Mouse (Mus musculus) CH12.LX (cell line): Measurements from ENCODE around the gene Foxr1.

ENCODE experiments used
- CHD1 ChIP-seq: IDR thresholded peaks from 2 replicates; pipeline ENCODE4 v1.6.1; 2012; ENCODE audit warnings: low read depth, low read length, improper control_type of control experiment, inconsistent platforms
- CTCF ChIP-seq, 2 experiments: IDR thresholded peaks in 1 of 2; conservative IDR thresholded peaks in 1 of 2; 2 replicates each; pipeline ENCODE4 v1.5.1; 2011 to 2012; ENCODE audit warnings: low read depth in 2 of 2, low read length in 2 of 2, improper control_type of control experiment in 1 of 2, inconsistent platforms in 1 of 2, mild to moderate bottlenecking in 1 of 2, moderate library complexity in 1 of 2
- ELF1 ChIP-seq: IDR thresholded peaks from 2 replicates; pipeline ENCODE4 v1.6.1; 2014; ENCODE audit warnings: low read depth, mild to moderate bottlenecking, inconsistent platforms, low read length, improper control_type of control experiment
- EP300 ChIP-seq: IDR thresholded peaks from 2 replicates; pipeline ENCODE4 v1.6.1; 2011; ENCODE audit warnings: low read length, improper control_type of control experiment
- GABPA ChIP-seq: IDR thresholded peaks from 2 replicates; pipeline ENCODE4 v1.6.1; 2012; ENCODE audit warnings: low read depth, low read length, improper control_type of control experiment, inconsistent platforms; ENCODE audit not compliant: insufficient replicate concordance
- MXI1 ChIP-seq: IDR thresholded peaks from 2 replicates; pipeline ENCODE4 v1.6.1; 2011; ENCODE audit warnings: mild to moderate bottlenecking, low read depth, low read length, improper control_type of control experiment
- MYC ChIP-seq: IDR thresholded peaks from 2 replicates; pipeline ENCODE4 v1.6.1; 2011; ENCODE audit warnings: low read depth, mild to moderate bottlenecking, improper control_type of control experiment, low read length
- NELFE ChIP-seq: IDR thresholded peaks from 2 replicates; pipeline ENCODE4 v1.6.1; 2011; ENCODE audit warnings: low read depth, low read length, improper control_type of control experiment
- PAX5 ChIP-seq: IDR thresholded peaks from 2 replicates; pipeline ENCODE4 v1.6.1; 2012; ENCODE audit warnings: low read length, inconsistent platforms, mixed read lengths
- POLR2A ChIP-seq: IDR thresholded peaks from 2 replicates; pipeline ENCODE4 v1.6.1; 2011; ENCODE audit warnings: low read depth, mild to moderate bottlenecking, improper control_type of control experiment, low read length
- UBTF ChIP-seq: IDR thresholded peaks from 2 replicates; pipeline ENCODE4 v1.6.1; 2012; ENCODE audit warnings: low read depth, mild to moderate bottlenecking, inconsistent platforms, low read length, improper control_type of control experiment, moderate library complexity
- USF1 ChIP-seq: IDR thresholded peaks from 2 replicates; pipeline ENCODE4 v1.6.1; 2014; ENCODE audit warnings: low read depth, mild to moderate bottlenecking, inconsistent platforms, low read length, improper control_type of control experiment
- USF2 ChIP-seq: conservative IDR thresholded peaks from 2 replicates; pipeline ENCODE4 v1.6.1; 2011; ENCODE audit warnings: low read depth, low read length, improper control_type of control experiment

- no peak for TF ChIP-seq EP300
- no peak for TF ChIP-seq GABPA
- TF ChIP-seq NELFE = no peak; the same call in 1 of the 2 replicates
- TF ChIP-seq POLR2A = no peak; the same call in 1 of the 2 replicates
- no peak for TF ChIP-seq MXI1
- no peak for TF ChIP-seq MYC
- no peak for TF ChIP-seq PAX5
- TF ChIP-seq CTCF (conservative IDR thresholded peaks at IDR 0.05 in 1 of 2, IDR thresholded peaks at IDR 0.05 in 1 of 2; ENCODE audit: low read depth in 2 of 2, low read length in 2 of 2) = no peak
- TF ChIP-seq USF2 = no peak
- TF ChIP-seq CHD1 = no peak
- no peak for TF ChIP-seq ELF1
- no peak for TF ChIP-seq USF1
- TF ChIP-seq UBTF = no peak
These were observed 28.6 kb downstream of the Foxr1 start for GRCm38 (mm10) chr9:44412306-44412705.
